Mouse (Mus musculus): Measurements from ENCODE around the gene Farp1.
A peak's percentile ranks its signal among the peaks of the same experiment; 100 is the strongest.
"Not testable (repeated sequence)": the region's sequence is repeated elsewhere in the genome, so short reads cannot be mapped to it uniquely, and the experiment has no call there.

The Farp1 gene

DNA sequence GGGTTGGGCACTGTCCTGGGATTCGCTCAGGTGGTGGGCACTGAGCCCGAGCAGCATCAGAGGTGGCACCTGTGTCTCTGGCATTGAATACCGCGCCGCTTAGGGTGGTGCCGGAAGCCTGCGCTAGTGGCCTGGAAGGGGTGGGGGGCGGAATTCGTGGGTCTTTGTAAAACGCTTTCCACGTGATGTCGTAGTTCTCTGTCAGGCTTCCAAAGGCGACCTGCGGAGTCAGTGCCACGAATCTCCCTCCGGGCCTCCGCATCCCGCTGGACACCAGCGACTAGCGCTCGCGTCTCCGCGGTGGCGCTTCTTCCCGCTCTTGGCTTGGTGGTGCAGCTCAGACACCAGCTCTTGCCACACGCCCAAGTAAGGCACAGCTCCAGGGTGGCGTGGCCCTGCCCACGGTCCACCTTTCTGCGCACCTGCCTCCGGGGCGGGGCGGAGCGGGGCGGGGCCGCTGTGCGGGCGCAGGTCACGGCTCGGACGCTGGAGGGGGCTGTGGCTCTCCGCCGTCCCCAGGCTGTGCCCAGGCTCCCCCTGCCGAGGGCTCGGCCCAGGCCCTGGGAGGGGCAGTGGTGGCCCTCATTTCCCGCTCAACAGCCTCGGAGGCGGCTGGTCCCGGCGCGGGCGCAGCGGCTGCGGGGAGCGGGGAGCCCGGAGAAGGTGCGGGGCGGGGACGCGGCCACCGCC, at the start of gene Farp1:
TSS of gene Farp1 (plus strand) at position 228 of the 690 bp plus-strand sequence.
- DNase-seq (ENCODE audit: low read depth, low spot score), result peak; percentile 94

DNA sequence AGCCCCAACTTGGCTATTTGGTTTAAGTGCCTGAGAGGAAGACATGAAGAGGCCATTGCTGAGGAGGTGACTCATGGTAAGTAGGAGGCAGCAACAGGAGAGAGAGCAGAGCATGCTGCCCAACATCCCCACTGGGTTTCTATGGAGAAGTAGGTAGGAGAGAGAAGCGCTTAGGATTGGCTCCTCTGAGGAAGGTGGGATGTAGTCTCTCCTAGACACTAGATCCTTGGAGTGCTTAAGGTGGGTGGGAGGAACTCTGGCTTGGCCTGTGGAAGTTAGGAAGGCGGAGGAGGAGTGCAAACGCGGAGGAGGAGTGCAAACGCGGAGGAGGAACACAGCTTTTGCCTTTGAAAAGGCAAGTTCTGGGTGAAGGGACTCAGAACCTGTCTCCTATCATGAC, 45.9 kb upstream of the Farp1 start:
- peak; percentile 92 for DNase-seq (ENCODE audit: low read depth, low spot score)

DNA sequence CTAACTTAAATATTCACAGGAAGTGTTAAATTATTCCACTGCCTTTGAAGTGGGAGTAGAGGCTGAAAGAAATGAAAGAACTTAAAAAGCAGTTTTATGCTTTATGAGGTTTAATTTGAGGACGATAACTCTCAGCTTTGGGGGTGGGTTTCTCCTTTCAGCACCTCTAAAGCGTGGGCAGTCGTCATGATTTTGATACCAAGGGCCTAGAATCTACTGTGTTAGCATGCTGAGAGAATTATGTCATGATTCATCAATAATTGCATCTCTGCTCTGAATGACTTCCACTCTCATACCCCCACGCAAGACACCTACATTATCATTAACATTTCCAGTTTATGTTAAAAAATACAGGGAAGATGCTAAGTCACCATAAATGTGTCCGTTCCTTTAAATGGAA, 37.3 kb upstream of the Farp1 start:
- peak; percentile 76 for DNase-seq (ENCODE audit: low read depth, low spot score)

DNA sequence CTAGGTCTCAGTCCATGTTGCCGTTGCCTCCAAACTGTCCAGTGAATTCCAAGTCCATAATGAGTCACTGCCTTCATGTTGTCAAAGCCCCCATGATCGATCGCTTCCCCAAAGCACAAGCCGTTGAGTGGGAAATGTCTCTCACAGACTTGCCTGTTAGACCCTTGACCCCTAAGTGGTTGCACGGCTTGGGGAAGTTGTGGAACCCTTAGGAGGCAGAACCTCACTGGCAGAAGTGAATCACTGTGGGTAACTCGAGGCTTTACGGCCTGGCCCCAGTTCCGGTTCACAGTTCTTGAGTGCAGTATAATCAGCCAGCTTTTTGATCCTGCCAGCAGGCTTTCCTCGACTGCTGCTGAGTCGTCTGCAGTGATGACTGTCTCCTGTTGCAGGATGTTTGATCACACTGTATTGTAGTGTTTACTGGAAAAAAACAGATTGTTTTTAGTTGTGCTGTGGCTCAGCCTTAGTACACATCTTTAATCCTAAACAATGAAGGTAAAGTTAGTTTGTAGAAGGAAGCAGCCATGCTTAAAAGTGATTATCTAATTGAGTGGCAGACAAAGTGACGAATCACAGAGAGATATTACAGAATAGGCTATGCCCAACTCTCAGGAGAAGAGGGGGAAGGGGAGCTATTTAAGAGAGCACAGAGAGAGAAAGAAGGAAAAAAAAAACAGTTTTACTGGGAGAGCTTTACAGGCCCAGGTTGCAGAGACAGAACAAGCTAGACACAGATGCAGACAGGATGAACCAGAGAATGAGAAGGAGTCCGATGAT, 34.2 kb upstream of the Farp1 start:
- DNase-seq (ENCODE audit: low read depth, low spot score), result no peak

DNA sequence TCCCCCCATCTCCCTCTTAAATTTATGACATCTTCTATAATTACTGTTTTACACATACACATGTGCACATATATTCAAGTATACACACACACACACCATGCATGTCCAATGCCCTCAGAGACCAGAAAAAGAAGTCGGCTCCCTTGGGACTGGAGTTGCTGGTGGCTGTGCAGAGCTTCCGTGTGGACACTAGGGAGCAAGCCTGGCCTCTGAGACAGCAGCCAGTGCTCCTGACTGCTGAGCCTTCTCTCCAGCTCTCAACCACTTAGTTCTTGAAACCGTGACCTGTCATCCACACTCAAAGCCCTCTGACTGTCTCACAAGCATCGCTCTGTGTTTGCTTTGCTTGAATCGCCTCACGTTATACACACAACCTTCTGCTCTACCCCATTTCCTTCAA, 29.4 kb upstream of the Farp1 start:
- DNase-seq (ENCODE audit: low read depth, low spot score), result peak; percentile 37

DNA sequence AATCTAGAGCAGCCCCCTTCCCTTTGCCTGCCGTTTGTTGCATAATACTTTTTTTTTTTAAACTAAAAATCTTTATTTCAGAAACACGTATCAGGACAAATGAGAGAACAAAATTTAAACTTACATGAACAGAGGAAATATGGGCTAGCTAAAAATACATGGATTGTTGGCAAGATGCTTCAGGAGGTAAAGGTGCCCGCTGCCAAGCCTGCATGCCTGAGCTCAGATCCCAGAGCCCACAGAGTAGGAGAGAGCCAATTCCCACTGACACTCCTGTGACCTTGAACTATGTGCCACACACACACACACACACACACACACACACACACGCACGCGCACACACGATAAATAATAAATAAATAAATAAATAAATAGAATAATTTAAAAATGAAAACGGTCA, 29.0 kb upstream of the Farp1 start:
- peak; percentile 59 for DNase-seq (ENCODE audit: low read depth, low spot score)

DNA sequence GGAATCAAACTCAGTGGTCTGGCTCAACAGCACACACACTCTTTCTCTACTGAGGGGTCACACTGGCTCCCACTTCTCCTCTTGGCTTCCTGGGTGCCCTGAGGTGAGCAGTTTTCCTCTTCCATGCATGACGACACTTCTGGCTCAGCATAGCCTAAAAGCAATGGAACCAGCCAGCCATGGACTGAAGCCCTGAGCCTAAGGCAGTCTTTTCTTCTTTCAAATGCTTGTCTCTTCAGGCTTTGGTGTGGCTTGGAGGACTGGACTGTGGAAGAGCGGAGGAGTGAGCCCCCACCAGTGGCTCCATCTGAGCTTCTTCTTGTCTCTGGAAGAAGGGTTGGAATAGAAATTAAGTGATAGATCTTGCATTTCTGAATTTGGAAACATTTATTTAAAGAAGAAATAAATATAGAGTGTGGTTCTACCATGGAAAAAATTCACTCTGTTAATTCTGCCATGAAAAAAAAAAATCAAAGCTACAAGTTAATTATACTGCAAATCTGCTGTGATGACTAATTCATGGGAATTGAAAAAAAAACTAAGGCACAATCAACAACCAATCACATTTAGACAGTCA, 19.8 kb upstream of the Farp1 start:
- DNase-seq (ENCODE audit: low read depth, low spot score), result peak; percentile 55

DNA sequence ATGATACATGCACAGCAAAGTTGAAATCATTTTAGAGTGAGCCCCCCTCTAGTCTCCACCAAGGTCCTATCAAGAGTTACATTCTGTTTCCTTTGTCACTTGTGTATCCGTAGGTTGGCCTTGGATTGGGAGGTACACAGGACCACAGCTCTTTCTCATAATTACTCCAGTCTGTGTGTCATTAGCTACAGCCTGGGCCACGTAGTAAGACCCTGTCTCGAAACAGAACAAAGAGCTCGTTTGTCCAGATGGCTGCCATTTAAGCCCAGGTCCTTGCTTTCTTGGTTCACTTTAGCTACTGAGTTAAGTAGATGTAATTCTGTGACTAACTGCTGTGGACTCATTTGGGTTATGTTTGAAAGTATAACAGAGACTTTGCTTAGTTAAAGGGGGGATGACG, 12.6 kb upstream of the Farp1 start:
- DNase-seq (ENCODE audit: low read depth, low spot score), result no peak

DNA sequence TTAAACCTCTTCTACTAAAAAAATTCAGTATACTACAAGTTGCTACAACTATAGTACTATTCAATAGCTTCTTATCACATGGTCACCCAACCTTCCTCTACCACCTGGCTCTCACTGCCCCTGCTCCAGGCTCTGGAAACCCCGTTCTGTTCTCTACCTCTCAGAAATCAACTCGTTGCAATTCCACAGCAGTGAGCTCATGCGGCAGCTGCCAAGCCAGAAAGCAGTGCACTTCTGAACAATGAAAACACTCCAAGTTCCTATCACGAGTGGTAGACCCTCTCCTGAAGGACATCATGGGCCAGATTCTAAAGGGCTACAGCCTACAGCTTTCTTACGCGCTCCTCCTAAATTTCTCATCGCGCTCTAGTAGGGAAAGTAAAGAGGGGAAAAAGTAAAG, 9.6 kb upstream of the Farp1 start:
- DNase-seq (ENCODE audit: low read depth, low spot score), result no peak

DNA sequence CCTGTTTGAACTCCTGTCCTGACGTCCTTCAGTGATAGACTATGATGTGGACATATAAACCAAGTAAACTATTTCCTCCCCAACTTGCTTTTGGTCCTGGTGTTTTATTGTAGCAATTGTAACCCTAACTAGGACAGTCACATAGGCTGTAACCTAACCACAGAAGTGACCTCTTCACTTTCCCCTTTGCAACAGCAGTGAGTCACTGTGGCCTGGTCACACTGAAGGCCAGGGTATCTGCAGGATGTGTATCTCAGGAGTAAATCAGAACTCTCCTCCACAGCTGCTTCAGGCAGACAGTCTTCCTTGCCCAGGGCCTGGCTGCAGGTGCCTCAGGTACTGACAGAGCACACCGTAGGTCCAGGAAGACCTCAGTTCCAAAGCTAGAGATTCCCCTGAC, 3.6 kb upstream of the Farp1 start:
- no peak for DNase-seq (ENCODE audit: low read depth, low spot score)

DNA sequence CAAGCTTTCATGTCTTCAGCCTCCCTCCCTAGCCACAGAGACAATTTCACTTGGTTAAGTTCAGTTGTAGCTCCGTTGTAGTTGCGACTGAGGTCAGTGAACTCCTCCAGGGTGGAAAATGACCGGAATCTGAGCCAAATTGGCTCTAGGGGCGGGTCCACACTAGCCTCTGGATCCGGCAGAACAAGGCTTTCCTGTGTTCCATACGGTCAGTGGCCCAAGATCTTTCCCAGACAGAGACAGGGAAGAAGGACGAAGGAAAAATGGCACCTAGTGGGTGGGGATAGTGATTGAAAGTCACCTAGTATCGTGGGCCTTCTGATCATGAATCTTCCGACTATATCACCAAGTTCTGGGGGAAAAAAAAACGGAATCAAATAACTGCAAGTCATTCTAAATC, 475 bp upstream of the Farp1 start:
- DNase-seq (ENCODE audit: low read depth, low spot score), result no peak

DNA sequence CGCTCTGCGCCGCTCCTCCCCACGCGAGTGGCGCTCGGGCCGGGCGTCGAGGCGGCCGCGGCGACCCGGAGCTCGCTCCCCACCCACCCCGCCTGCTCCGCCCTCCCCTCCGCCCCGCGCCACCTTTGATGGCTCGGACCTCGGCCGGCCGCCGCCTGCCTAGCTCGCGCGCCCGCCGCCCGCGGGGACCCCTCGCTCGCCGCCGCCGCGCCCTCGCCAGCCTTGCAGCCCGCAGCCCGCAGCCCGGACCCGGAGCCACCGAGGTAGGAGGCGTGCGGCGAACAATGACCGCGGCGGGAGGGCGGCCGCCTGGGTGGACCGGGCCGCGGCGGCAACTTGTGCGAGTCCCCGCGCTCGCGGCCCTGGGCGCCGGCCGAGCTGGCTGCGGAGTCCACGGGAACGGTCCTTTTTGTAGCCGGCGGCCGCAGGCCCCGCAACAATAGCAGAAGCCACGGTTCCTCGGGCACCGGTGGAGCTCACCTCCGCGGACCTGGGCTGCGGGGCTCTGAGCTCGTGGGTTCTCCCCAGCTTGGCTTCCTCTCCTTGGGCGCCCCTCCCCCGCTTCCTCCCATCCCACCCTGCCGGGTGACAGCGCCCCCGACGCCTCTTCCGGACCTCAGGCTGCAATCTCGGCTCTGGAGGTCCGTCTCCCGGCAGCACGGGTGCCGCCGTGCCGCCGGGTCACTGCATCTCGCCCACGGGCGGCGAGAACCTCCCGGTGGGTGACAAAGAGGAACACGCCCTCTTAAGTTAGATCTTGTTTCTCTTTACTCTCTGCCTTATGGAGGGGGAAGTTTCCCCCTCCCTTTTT, 868 bp downstream of the Farp1 start:
- peak; percentile 50 for DNase-seq (ENCODE audit: low read depth, low spot score)

DNA sequence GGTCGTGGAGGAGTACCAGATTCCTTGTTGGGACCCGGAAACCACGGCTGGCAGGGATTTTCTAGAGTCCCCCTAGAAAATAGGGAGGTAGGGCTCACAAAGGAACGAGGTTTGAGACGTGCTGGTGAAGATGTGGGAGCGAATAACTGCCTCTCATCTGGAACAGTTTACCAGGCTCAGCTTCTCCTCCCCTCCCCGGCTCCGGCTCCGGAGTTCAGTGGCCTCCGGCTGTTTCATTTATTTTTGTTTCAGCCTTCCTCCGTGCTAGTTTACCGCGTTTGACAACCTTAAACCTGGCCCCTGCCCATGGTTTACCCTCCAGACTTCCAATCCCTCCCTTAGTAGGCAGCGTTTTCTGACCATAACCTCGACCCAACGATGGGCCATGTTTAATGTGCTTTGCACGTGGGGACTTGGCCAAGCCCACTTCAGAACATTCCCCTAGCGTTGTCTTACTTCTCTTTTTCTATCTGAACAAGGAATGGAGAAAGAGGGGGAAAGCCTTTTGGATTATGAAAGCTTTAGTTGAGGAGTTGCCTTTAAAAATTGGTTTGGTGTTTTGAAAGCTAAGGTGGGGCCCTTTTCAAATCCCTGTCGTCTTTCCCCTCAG, 1.7 kb downstream of the Farp1 start:
- peak; percentile 37 for DNase-seq (ENCODE audit: low read depth, low spot score)

DNA sequence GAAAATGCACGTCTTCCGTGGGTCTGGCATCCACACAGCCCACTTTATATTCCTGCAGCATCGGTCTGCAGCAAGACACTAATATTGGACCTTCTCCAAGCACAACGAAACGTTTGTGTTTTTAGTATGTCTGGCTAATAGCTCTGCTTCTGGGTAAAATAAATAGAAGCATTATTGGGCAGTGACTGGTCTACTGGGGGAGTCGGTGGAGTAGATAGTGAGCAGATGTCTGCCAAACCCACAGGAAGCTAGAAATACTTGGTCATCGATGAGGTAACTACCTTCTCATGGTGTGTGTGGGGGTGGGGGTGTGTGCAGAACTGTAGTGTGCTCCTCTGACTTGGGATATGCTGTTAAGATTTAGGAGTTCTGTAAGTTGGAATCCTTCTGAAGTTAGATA, 2.3 kb downstream of the Farp1 start:
- peak; percentile 49 for DNase-seq (ENCODE audit: low read depth, low spot score)

DNA sequence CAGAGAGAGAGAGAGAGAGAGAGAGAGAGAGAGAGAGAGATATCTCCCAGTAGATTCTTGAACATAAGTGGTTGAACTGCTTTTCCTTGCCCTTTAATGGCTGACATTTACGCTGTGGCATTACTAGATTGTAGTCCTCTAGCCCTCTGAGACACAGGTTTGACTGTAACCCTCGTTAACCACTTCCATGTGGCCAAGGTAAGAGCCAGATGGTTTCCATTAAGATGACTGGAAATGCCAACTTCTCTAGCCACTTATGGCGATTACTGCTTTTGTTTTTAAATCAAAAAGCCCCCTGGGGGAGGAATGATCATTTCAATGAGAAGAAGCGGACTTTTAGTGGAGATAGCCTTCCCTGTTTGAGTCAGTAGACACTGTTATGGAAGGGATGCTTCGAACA, 3.7 kb downstream of the Farp1 start:
- DNase-seq (ENCODE audit: low read depth, low spot score), result no peak

DNA sequence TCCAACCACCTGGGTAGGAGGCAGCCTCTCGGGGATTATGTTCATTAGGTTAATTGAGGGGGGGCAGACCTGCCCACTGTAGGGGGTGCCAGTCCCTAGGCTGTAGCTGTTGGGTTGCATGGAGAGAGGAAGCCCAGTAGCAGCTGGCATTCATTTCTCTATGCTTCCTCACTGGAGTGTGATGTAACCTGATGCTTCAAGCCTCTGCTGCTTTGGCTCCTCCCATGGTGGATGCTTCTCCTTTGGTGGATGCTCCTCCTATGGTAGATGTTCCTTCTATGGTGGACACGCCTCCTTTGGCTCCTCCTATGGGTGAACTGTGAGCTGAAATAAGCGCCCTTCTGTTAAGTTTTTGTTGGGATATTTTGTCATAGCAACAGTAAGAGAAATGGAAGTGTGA, 9.1 kb downstream of the Farp1 start:
- DNase-seq (ENCODE audit: low read depth, low spot score), result no peak

DNA sequence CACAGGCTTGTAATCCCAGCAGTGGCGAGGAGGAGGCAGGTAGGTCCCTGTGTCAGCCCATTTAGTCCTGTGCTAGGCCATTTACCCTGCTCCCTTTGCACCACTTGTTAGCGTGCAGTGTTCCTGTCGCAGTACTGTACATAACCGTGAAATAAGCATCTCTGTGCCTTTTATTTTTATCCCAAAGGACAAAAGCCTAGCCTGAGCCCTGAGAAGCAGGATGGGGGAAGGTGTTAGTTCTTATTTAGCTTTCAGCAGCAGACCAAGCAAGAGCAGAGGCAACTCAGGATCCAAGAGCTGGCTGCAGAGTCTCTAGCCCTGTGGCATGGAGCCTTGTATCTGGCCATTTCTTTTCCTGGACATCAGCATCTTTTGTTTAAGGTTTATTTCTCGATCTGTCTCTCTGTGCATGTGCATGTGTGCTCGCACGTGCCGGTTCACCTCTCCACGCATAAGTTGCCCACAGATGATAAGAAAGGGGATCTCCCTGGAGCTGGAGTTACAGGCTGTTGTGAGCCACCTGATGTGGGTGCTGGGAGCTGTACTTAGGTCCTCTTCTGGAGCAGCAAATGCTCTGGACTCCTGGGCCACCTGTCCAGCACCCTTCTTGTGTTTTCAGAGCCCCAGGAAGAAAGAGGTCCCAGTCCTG, 11.4 kb downstream of the Farp1 start:
- DNase-seq (ENCODE audit: low read depth, low spot score), result peak; percentile 72

DNA sequence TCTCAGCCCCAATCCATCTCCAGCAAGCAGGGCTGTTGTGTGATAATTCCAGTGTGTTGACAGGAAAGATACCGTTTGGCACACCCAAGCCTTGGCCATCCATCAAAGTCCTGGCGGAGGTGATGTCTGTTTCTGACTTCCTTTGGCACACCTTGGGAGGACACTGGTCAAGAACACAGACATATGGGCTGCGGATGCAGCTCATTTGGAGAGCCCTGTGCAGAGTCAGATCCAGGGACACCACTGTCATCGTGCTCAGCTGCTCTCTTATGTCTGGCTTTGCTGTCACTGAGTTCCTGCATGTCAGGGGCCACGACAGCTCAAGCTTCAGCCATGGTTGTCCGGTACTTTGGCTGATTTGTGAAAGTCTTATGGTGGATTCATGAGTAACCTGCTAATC, 12.8 kb downstream of the Farp1 start:
- DNase-seq (ENCODE audit: low read depth, low spot score), result peak; percentile 63

DNA sequence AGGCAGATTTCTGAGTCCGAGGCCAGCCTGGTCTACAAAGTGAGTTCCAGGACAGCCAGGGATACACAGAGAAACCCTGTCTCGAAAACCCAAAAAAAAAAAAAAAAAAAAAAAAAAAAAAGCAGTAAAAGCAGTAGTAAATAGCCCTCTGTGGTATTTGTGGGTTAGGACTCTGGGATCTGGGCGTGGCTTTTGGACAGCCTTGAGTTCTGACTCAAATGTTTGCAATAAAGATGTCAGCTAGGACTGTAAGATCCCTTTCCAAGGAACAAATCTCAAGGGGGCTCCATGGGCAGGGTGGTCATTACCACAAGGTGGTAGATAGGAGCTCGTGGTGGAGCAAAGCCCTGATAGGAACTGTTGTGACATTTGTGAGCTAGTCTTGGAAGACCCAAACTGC, 16.0 kb downstream of the Farp1 start:
- DNase-seq (ENCODE audit: low read depth, low spot score), result not testable (repeated sequence)

DNA sequence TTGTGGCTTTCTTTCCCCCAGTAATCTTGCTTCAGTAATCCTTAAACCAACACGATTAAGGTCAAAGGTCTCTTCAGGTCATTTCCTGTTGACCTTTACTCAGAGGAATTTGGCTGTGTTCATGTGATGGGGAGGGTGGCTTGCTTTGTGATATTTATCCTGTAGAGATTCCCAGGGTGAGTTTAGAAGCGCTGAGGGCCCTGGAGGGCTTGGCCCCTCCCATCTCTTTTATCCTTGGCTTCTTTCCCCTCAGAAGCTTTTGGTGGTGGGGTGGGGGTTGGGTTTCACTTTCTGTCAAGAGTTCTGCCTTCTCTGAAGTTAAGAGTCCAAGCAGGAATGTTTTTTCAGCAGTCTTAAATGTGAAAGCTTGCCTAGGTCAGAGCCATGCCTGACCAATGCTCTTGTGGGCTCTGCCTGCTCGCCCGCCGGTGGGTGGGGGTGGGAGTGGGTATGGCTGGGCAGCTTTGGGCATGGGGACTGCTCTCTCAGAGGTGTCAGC, 18.1 kb downstream of the Farp1 start:
- DNase-seq (ENCODE audit: low read depth, low spot score), result no peak

DNA sequence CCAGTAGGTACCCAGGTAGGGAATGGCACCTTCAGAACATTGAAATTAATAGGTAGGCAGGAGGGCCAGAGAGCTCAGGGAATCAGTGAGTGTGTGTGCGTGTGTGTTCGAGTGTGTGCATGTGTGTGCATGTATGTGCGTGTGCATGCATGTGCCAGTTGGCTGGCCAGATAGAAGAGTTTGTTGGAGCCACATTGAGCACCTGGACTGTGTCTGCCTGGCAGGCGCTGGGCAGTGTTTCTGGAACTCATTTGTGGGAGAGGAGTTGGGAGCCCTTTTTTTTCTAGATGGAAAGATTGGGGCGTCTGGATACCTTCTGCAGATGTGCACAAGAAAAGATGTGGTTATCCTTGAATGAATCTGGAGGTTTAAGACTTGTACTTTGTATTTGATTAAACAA, 19.1 kb downstream of the Farp1 start:
- no peak for DNase-seq (ENCODE audit: low read depth, low spot score)

All from brain, adult 2 months (tissue).